Mouse (Mus musculus) erythroid progenitor cell, adult 5-6 weeks (primary cell): ENCODE results near the gene Hspa1b. TPM values are rescaled to one million over a fixed set of nuclear protein-coding genes. Genes with fewer than 3 reads are reported as not detected.
"Not testable (repeated sequence)": the region's sequence is repeated elsewhere in the genome, so short reads cannot be mapped to it uniquely, and the experiment has no call there.

Experiments used
- ATAC-seq: replicated peaks from 2 replicates; pipeline ENCODE4 v1.8.0; 2016; ENCODE audit warnings: moderate number of reproducible peaks, mild to moderate bottlenecking, moderate TSS enrichment, inconsistent platforms; ENCODE audit not compliant: poor library complexity, low FRiP score, severe bottlenecking
- total RNA-seq, 2 experiments: library from RNA; stranded (forward) in 1 of 2; stranded (reverse) in 1 of 2; fragments of 150-400 nt in 1 of 2; fragments of 186-747, 209-891 nt in 1 of 2; gene quantifications; 2 replicates each; pipeline versions ENCODE4 v1.2.3 to v1.2.4; 2015 to 2017; ENCODE audit warnings: low replicate concordance in 2 of 2

The Hspa1b gene
- total RNA-seq, 2 experiments from 2014 or later = 2.5 to 3.3 TPM

DNA sequence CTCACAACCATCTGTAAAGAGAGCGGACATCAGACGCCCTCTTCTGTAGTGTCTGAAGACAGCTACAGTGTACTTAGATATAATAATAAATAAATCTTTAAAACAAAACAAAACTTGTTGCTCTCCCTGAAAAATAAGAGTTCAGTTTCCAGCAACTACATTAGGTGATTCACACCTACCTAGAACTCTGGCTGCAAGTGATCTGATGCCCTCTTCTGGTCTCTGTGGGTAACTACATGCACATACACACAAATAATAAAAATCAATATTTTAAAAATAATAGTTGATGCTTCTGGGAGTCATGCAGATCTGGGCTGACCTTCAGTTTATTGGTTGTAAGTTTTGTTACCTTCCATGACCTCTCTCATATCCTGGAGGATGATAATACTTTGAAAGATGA lies 25.2 kb upstream of the Hspa1b start:
- ATAC-seq = no peak

DNA sequence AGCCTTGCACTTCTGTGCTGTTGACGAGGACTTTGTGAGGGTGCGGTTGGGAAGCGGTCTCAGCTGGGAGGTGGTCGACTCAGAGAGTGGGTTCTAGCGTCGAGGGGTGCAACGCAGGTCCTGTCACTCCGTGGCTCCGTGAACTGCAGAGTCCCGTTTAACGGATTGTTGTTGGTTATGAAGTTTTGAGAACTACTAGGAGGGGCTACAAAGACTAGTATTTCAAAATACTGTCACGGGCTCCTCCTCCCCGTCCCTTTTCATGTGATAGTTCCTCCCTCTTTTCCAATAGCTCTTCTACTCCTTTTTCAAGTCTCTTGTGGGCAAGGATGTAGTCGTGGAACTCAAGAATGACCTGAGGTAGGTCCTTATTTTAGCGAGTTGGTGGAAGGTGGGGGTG lies 23.3 kb upstream of the Hspa1b start:
- ATAC-seq = peak; percentile 20; the same call in 1 of the 2 replicates

DNA sequence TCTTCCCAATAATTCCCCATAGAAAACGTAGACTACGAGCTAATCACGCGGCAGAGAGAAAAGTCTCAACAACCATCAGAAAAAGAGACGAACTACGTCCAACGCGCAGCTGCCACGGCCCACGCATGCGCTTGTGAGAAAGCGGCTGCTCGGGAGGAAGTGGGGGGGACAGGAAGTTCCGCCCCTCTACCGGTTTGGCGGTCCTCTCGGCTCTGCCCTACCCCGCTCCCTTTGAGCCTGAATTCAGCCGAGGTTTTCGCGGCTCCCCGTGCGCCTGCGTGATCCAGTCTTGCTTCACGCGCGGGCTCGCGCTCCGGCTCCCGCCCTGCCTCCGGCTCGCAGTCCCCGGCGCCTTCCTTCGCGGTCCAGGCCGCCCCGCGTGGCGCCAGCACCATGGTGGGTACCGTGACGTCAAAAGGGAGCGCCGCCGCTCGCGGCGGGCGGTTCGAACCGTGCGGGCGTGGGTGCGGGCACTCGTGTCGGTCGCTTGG lies 22.7 kb upstream of the Hspa1b start, which contains the start of gene Lsm2:
Gene Lsm2 (plus strand): TSS at position 173 of the 491 bp plus-strand sequence.
- ATAC-seq = peak; percentile 90

DNA sequence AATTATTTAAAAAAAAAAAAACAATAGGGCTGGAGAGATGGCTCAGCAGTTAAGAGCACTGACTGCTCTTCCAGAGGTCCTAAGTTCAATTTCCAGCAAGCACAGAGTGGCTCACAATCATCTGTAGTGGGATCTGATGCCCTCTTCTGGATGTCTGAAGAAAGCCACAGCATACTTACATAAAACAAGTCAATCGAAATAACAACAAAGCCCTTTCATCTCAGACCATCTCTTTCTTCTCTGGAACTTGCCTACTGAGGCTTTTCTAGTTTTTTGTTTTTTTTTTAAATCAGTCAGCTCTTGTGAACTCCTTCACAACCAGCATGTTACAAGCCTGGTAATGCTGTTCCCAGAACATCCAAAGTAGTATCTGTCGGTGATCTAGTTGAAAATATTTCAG lies 21.6 kb upstream of the Hspa1b start:
- no peak for ATAC-seq

DNA sequence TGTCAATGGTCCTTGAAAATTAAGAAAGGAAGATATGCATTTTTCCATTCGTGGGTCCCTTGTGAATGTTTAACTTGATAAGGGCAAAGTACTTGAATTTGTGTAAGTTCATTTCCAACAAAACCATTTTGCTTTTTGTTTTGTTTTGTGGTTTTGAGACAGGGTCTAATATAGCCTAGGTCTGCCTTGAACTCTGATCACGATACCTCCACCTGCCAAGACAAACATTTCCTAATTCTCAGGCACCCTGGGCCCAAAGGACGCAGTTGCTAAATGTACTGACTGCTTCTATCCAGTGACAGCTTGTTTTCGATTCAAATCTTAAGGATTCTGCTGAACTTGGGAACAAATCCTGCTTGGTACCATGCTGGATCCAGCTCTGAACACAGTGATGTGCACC lies 20.6 kb upstream of the Hspa1b start:
- no peak for ATAC-seq

DNA sequence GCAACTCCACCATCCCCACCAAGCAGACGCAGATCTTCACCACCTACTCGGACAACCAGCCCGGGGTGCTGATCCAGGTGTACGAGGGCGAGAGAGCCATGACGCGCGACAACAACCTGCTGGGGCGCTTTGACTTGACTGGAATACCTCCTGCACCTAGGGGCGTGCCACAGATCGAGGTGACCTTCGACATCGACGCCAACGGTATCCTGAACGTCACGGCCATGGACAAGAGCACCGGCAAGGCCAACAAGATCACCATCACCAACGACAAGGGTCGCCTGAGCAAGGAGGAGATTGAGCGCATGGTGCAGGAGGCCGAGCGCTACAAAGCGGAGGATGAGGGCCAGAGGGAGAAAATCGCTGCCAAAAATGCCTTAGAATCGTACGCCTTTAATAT lies 19.2 kb upstream of the Hspa1b start:
- ATAC-seq = no peak

DNA sequence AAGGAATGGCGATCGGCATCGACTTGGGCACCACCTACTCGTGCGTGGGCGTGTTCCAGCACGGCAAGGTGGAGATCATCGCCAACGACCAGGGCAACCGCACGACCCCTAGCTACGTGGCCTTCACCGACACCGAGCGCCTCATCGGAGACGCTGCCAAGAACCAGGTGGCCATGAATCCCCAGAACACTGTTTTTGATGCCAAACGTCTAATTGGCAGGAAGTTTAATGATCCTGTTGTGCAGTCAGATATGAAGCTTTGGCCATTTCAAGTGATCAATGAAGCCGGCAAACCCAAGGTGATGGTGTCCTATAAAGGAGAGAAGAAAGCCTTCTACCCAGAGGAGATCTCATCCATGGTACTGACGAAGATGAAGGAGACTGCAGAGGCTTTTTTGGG lies 18.0 kb upstream of the Hspa1b start:
- no peak for ATAC-seq

DNA sequence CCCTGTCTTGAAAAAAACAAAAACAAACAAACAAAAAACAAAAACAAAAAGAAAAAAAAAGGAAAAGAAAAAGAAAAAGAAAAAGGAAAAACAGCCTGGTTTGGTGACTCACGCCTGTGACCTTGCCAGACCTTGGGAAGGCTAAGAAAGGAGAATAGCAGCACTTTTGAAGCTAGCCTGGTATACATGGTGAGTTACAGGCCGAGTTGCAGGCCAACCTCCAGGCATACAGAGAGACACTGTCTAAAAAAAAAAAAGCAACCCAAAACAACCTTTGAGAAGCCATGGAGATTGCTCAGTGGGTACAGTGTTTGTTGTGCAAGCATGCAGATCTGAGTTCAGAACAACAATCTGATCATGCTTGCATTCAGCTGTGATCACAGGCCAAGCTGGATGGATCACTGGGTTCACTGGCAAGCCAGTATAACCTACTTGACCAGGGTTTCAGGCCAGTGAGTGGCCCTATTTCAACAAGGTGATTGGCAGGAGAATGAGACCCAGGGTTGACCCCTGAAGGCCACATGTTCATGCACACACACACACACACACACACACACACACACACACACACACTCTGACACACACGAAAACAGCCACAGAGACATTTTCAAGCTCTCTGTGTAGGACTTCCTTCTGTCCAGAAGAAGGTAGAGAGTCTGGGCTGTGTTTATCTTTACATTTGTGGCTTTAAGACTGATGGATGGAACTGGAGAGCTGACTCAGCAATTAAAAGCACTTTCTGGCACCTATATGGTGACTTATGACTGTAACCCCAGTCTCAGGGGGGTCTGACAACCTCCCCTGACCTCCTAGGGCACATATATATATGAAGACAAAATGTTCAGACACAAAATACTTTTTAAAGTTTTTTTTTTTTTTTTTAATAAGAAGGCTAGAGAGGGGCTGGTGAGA lies 16.8 kb upstream of the Hspa1b start:
- no peak for ATAC-seq

DNA sequence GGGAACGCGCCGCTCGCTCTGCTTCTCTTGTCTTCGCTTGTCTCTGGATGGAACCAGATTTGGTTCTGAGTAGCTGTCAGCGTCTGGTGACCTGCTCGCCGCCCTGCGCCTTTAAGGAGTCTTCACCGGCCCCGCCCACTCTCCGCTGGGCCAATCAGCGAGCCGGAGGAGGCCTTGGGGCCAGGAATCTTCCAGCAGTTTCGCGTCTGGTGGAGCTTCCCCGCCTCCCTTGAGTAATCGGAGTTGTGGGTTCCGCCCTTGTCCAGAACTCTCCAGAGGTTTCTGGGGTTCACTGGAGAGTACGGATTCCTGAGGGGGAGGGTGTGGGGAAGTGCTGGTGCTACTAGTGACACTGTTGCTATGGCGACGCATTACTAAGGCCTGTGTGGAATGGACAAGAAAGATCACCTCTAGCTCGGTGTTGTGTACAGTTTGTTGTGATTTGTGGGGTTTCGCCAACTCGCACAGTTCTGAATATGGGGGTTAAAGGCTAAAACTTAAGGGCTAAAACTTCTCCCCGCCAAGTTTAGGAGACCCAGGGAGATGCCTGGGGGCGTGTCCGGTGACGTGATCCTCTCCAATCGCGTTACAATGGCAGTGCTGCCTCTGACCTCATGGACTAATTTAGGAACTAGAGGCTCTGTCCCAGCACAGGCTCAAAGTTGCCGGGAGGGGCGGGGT lies 13.2 kb upstream of the Hspa1b start, which contains the start of the genes Hspa1a and Hspa1l:
Gene Hspa1a (minus strand): TSS at position 88 of the 681 bp plus-strand sequence.
Gene Hspa1l (plus strand): TSS at position 635 of the 681 bp plus-strand sequence.
- ATAC-seq = peak; percentile 98

DNA sequence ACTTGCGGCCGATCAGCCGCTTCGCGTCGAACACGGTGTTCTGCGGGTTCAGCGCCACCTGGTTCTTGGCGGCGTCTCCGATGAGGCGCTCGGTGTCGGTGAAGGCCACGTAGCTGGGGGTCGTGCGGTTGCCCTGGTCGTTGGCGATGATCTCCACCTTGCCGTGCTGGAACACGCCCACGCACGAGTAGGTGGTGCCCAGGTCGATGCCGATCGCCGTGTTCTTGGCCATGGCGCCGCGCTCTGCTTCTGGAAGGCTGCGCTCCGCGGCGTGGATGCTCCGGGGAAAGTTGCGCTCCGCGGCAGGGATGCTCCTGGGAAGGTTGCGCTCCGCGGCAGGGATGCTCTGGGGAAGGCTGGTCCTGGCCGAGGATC lies 12.6 kb upstream of the Hspa1b start:
- peak; percentile 53 for ATAC-seq

DNA sequence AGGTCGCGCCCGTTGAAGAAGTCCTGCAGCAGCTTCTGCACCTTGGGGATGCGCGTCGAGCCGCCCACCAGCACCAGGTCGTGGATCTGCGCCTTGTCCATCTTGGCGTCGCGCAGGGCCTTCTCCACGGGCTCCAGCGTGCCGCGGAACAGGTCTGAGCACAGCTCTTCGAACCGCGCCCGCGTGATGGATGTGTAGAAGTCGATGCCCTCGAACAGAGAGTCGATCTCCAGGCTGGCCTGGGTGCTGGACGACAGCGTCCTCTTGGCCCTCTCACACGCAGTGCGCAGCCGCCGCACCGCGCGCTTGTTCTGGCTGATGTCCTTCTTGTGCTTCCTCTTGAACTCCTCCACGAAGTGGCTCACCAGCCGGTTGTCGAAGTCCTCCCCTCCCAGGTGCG lies 11.8 kb upstream of the Hspa1b start:
- ATAC-seq = not testable (repeated sequence)

DNA sequence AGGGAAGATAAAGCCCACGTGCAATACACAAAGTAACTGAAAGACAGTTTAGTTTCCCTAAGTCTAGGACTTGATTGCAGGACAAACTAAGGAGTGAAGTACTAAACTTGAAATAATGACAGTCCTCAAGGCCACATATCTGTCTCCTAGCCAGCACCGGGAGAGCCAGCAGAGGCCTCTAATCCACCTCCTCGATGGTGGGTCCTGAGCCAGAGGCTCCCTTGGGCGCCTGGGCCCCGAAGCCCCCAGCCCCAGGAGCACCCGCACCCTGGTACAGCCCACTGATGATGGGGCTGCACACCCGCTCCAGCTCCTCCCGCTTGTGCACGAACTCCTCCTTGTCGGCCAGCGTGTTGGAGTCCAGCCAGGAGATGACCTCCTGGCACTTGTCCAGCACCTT lies 10.8 kb upstream of the Hspa1b start, which contains the start of gene Gm20481:
Gene Gm20481 (plus strand): TSS at position 91 of the 400 bp plus-strand sequence.
- not testable (repeated sequence) for ATAC-seq

DNA sequence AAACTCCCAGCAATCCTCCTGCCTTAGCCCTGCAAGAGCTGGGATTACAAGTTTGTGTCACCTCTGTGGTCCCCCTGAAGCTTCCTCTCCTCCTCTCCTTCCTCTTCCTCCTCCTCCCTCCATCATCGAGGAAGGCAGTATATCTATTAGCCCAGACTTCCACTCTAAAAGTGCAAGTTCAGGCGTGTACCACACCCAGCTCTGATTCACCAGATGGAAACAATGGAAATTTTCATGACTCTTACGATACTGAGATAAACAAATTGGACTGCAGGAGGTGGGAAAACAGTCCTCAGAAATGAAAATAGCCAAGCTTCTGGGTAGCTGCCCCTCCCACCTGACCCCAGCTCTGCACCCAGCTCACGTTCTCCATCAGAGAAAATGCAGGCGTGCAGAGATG lies 6.6 kb upstream of the Hspa1b start:
- ATAC-seq = no peak

DNA sequence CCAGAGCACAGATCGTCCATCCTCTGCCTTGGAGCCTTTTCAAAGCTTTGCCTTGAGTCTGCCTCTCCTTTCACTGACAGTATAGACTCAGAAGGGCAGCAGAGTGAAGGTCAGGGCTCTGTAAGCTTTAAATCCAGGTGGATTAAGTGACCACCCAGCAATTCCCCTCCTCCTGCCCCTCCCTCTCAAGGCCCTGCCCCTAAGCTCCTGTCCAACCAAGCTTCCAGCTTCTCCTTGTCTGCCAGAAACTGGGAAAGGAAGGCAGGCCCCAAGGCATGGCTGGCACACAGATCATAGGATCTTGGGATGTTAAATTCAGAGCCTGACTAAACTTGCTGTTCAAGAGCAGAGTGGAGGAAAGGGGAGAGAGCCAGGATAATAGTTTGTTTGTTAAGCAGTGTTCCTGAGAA lies 5.6 kb upstream of the Hspa1b start:
- ATAC-seq = no peak

DNA sequence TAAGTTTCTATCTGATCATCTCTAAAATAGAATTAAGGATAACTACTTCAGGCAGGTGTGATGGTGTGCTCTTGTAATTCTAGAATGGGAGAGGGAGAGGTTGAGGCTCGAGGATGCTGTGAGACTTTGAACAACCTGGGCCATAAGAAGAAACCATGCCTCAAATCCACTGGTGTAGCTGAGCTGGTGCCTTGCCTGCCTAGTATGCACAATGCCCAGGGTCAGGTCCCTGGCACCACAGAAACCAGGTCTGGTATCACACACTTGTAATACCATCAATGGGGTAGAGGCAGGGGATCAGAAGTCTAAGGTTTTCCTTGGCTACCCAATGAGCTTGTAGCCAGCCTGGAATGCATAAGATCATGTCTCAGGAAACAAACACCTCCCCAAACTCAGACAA lies 3.8 kb upstream of the Hspa1b start:
- ATAC-seq = no peak

DNA sequence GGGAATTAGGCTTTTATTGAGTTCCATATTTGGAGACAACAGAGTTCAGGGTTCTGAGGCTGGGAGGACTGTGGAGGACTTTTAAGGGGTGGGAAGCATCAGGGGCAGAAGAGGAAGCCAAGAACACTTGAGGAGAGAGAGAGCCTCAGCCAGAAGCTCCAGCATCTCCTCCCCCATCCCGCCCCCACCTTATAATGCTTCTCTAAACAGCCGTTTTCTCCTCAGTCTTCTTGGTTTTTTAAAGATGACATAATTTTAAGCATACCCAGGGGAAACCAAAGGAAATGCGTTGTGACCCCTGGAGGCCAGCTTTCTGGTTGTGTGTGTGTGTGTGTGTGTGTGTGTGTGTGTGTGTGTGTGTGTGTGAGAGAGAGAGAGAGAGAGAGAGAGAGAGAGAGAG lies 3.1 kb upstream of the Hspa1b start:
- no peak for ATAC-seq

DNA sequence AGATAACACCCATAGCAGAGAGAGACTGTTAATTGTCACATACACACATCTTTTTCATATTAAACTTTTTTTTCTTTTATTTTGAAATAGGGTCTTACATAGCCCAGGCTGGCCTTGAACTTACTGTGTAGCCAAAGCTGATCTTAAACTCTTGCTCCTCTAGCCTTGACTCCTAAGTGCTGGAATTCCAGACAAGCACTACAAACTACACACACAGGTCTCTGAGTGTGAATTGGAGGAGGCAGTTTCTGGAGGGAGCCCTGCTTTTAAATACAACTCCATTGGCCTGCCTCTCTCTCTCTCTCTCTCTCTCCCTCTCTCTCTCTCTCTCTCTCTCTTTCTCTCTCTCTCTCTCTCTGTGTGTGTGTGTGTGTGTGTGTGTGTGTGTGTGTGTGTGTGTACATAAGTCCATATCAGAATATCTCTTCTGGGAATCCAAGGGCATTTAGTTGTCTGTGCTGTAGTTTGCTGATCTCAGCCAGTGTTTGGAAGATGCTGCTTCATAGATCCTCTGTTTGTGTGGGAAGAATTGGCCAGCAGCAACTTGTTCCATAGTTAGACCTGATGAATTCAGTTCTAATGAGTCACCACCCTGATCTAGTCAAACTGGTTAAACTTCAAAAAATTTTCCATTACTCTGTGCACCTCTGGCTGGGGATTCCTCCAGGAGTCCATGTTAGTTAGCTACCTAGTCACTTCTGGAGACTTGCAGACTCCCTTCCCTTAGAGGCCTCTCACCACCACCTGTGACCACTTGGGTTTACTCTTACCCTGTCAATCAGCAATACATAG lies 1.9 kb upstream of the Hspa1b start:
- ATAC-seq = no peak

DNA sequence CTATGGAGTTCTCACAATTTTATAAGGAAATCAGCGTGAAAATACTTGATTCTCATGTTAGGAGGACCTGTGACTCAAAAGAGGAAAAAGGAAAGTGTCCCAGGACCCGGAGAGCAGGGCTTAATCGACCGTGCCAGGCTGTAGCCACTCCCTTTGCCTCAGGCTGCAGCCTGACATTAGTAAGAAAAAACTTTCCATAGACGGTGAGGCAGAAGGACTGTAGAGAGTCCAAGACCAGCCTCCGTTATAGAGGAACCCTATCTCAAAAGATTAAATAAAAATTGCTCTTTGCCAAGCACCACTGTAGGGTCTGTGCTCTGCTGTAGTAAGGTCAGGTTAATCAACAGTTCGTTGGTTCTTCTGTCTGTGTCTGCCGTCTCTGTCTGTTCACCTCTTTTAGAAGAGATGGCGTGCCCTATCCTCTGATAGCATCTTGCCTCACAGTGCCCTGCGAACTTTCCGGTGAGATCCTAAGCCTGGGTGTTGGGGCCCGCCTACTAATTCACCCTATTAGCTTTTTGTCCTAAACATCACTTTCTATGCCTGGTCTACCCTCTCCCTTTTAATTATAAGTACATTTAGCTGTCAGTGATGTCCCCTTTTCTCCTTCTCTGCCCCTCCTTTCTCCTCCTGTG lies 960 bp upstream of the Hspa1b start:
- ATAC-seq = 0 out of 2 replicates have a peak, but pooled peaks have one; percentile 27

DNA sequence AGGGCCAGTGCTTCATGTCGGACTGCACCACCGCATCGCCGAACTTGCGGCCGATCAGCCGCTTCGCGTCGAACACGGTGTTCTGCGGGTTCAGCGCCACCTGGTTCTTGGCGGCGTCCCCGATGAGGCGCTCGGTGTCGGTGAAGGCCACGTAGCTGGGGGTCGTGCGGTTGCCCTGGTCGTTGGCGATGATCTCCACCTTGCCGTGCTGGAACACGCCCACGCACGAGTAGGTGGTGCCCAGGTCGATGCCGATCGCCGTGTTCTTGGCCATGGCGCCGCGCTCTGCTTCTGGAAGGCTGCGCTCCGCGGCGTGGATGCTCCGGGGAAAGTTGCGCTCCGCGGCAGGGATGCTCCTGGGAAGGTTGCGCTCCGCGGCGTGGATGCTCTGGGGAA lies 306 bp downstream of the Hspa1b start:
- ATAC-seq = peak; percentile 35
